In the genomic region with DNA sequence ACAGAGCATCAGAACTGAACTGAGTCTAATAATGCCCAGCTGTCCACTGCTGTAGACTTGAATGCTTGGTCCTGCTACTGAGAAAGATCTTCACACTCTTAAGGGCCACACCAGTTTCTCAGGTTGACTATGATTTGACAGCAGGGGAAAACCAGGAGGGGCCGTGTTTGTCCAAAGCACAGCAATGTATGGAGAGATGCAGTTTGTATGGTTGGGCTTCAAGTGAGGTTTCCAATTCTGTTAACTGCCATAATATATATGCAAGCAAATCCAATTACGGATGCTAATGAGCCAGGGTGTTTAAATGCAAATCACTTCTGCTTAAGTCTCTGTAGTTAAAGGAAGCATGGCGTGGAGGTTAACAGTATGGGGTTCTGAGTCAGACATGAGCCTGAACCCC, we compare ENCODE assay signal across 25 mouse cellular contexts.
DNase-seq lines count a peak whose midpoint lies in the region; ATAC-seq and TF ChIP-seq lines count a peak whose summit lies in the region.
"Had no signal": no experiment of that assay in that cellular context is flagged by ENCODE, and none has a peak within 500 bp of the region (broad histone marks: within the 10 kb centered on the region; RNA-seq: fewer than 3 reads in every experiment).

No protein-coding gene starts in this region.

- TF ChIP-seq CTCF in forebrain, postnatal 0 days (IDR thresholded peaks at IDR 0.05; ENCODE audit: low read depth) = no peak
- TF ChIP-seq CTCF in CH12.LX (conservative IDR thresholded peaks at IDR 0.05 in 1 of 2, IDR thresholded peaks at IDR 0.05 in 1 of 2; ENCODE audit: low read depth in 2 of 2, low read length in 2 of 2) = no peak
- TF ChIP-seq CTCF in brain, embryonic 14.5 days (IDR thresholded peaks at IDR 0.05; ENCODE audit: borderline replicate concordance, extremely low read depth, insufficient read depth, insufficient read length) = no peak

- ATAC-seq in forebrain, embryonic 16.5 days = 0 out of 2 replicates have a peak, but pooled peaks have one; percentile 28
- ATAC-seq in forebrain, postnatal 0 days = no peak
- ATAC-seq in midbrain, embryonic 13.5 days = 0 out of 2 replicates have a peak, but pooled peaks have one; percentile 37
- no peak for ATAC-seq in midbrain, embryonic 14.5 days (ENCODE audit: low FRiP score, low TSS enrichment)
- ATAC-seq: activated CD4-positive, CD25-positive, alpha-beta regulatory T cell, adult 4 months; forebrain, embryonic 13.5 days; Patski had no signal

- peak; percentile 70 for TF ChIP-seq EP300 in CH12.LX (IDR thresholded peaks at IDR 0.05; ENCODE audit: low read length)

- H3K4me1 ChIP-seq in forebrain, embryonic 16.5 days (replicated peaks; ENCODE audit: control insufficient read depth, insufficient read depth, low read length) = peaks cover 5% of the 10 kb centered on the region; the same call in 1 of the 2 replicates
- H3K4me1 ChIP-seq in forebrain, postnatal 0 days (ENCODE audit: insufficient read depth) = no peaks in the 10 kb centered on the region
- peaks cover 12% of the 10 kb centered on the region; the same call in 1 of the 2 replicates for H3K4me1 ChIP-seq in midbrain, embryonic 13.5 days (replicated peaks)
- H3K4me1 ChIP-seq in midbrain, embryonic 14.5 days (ENCODE audit: control insufficient read depth, insufficient read depth, low read length) = 0 out of 2 replicates have a peak, but pooled peaks cover 4% of the 10 kb centered on the region
- peaks cover 4 to 33% of the 10 kb centered on the region in 2 experiments; a peak in 3 of 4 replicates for H3K4me1 ChIP-seq in CH12.LX (ENCODE audit: control insufficient read depth in 1 of 2, insufficient read depth in 2 of 2)
- H3K4me1 ChIP-seq: embryonic facial prominence, embryonic 13.5 days; embryonic facial prominence, embryonic 15.5 days had no signal

- H3K4me2 ChIP-seq in forebrain, embryonic 16.5 days (ENCODE audit: low read length) = no peak overlapping the region
- no peak overlapping the region for H3K4me2 ChIP-seq in forebrain, postnatal 0 days (ENCODE audit: low read depth)
- H3K4me2 ChIP-seq in midbrain, embryonic 13.5 days (replicated peaks) = no peak overlapping the region
- H3K4me2 ChIP-seq in midbrain, embryonic 14.5 days (ENCODE audit: low read length) = no peak overlapping the region
- peak overlapping the region; percentile 95 for H3K4me2 ChIP-seq in CH12.LX (ENCODE audit: insufficient read depth, low read depth, poor library complexity, severe bottlenecking)
- H3K4me2 ChIP-seq: embryonic facial prominence, embryonic 13.5 days; embryonic facial prominence, embryonic 15.5 days; forebrain, embryonic 13.5 days had no signal

- H3K27me3 ChIP-seq in forebrain, embryonic 16.5 days (replicated peaks; ENCODE audit: control insufficient read depth, insufficient read depth, low read length) = no peaks in the 10 kb centered on the region
- H3K27me3 ChIP-seq in forebrain, postnatal 0 days (ENCODE audit: insufficient read depth, low read length) = no peaks in the 10 kb centered on the region
- no peaks in the 10 kb centered on the region for H3K27me3 ChIP-seq in midbrain, embryonic 13.5 days
- no peaks in the 10 kb centered on the region for H3K27me3 ChIP-seq in midbrain, embryonic 14.5 days (ENCODE audit: control insufficient read depth, insufficient read depth, low read length)
- no peaks in the 10 kb centered on the region for H3K27me3 ChIP-seq in CH12.LX (replicated peaks)
- H3K27me3 ChIP-seq: embryonic facial prominence, embryonic 13.5 days; embryonic facial prominence, embryonic 15.5 days; forebrain, embryonic 13.5 days; Patski had no signal

- dilution Hi-C loops in CH12.LX (cut with MboI; ENCODE audit: extremely low pct_ligation_motif_present, extremely low pct_unique_long_range_greater_than_20kb, low sequenced_read_pairs) = no loop called here

- no peaks in the 10 kb centered on the region for H3K79me2 ChIP-seq in CH12.LX (replicated peaks; ENCODE audit: control insufficient read depth, extremely low read depth, insufficient read depth, poor library complexity, severe bottlenecking)

- no peak overlapping the region for H3K4me3 ChIP-seq in forebrain, embryonic 16.5 days (replicated peaks; ENCODE audit: low read length)
- no peak overlapping the region for H3K4me3 ChIP-seq in forebrain, postnatal 0 days (ENCODE audit: low read depth, low read length)
- H3K4me3 ChIP-seq in midbrain, embryonic 13.5 days (replicated peaks) = no peak overlapping the region
- H3K4me3 ChIP-seq in midbrain, embryonic 14.5 days (replicated peaks; ENCODE audit: low read depth, low read length) = no peak overlapping the region
- no peak overlapping the region for H3K4me3 ChIP-seq in CH12.LX (replicated peaks in 1 of 3; ENCODE audit: low read depth in 2 of 3, low read length in 2 of 3, poor library complexity in 1 of 3)
- H3K4me3 ChIP-seq: embryonic facial prominence, embryonic 13.5 days; embryonic facial prominence, embryonic 15.5 days; erythroblast, embryonic 14.5 days; forebrain, embryonic 10.5 days; forebrain, embryonic 13.5 days had no signal

- 24% methylated on average over 3 of the region's 3 CpGs for WGBS in forebrain, embryonic 16.5 days
- 31% methylated on average over 3 of the region's 3 CpGs for WGBS in forebrain, postnatal 0 days
- WGBS in midbrain, embryonic 13.5 days = 53% methylated on average over 3 of the region's 3 CpGs
- 56% methylated on average over 3 of the region's 3 CpGs for WGBS in midbrain, embryonic 14.5 days

- no peak for TF ChIP-seq RAD21 in CH12.LX (IDR thresholded peaks at IDR 0.05; ENCODE audit: low read depth, low read length)

- H3K9ac ChIP-seq in forebrain, embryonic 16.5 days (replicated peaks; ENCODE audit: low read depth, low read length) = no peak overlapping the region
- no peak overlapping the region for H3K9ac ChIP-seq in forebrain, postnatal 0 days
- no peak overlapping the region for H3K9ac ChIP-seq in midbrain, embryonic 13.5 days (replicated peaks)
- H3K9ac ChIP-seq in midbrain, embryonic 14.5 days (replicated peaks; ENCODE audit: low read length) = no peak overlapping the region
- H3K9ac ChIP-seq in CH12.LX (ENCODE audit: insufficient read depth, low read depth) = no peak overlapping the region
- H3K9ac ChIP-seq: embryonic facial prominence, embryonic 13.5 days; embryonic facial prominence, embryonic 15.5 days; forebrain, embryonic 13.5 days had no signal

- H3K36me3 ChIP-seq in forebrain, embryonic 16.5 days (ENCODE audit: control insufficient read depth, insufficient read depth) = no peaks in the 10 kb centered on the region
- H3K36me3 ChIP-seq in forebrain, postnatal 0 days (ENCODE audit: insufficient read depth) = no peaks in the 10 kb centered on the region
- no peaks in the 10 kb centered on the region for H3K36me3 ChIP-seq in midbrain, embryonic 13.5 days
- H3K36me3 ChIP-seq in midbrain, embryonic 14.5 days (ENCODE audit: control insufficient read depth, insufficient read depth, low read length) = no peaks in the 10 kb centered on the region
- no peaks in the 10 kb centered on the region for H3K36me3 ChIP-seq in CH12.LX (replicated peaks in 1 of 2; ENCODE audit: control insufficient read depth in 1 of 2, insufficient read depth in 1 of 2, low read length in 1 of 2)
- H3K36me3 ChIP-seq: embryonic facial prominence, embryonic 13.5 days; embryonic facial prominence, embryonic 15.5 days; forebrain, embryonic 10.5 days; G1E had no signal

- in situ Hi-C loops in CH12.LX (cut with MboI; ENCODE audit: low pct_ligation_motif_present, low pct_unique_long_range_greater_than_20kb, low sequenced_read_pairs) = no loop called here

- no peak overlapping the region for H3K27ac ChIP-seq in forebrain, embryonic 16.5 days (ENCODE audit: low read length)
- H3K27ac ChIP-seq in forebrain, postnatal 0 days (ENCODE audit: low read depth, low read length) = no peak overlapping the region
- no peak overlapping the region for H3K27ac ChIP-seq in midbrain, embryonic 13.5 days
- H3K27ac ChIP-seq in midbrain, embryonic 14.5 days (replicated peaks; ENCODE audit: low read depth, low read length) = no peak overlapping the region
- no peak overlapping the region for H3K27ac ChIP-seq in CH12.LX (ENCODE audit: insufficient read depth, low read depth)
- H3K27ac ChIP-seq: embryonic facial prominence, embryonic 13.5 days; embryonic facial prominence, embryonic 15.5 days; forebrain, embryonic 10.5 days; forebrain, embryonic 13.5 days had no signal

- DNase-seq in forebrain, postnatal 0 days = no peak
- no peak for DNase-seq in midbrain, embryonic 14.5 days
- peak; percentile 45 for DNase-seq in CH12.LX (ENCODE audit: extremely low read depth)
- DNase-seq in brain, embryonic 14.5 days (ENCODE audit: low read depth) = peak; percentile 66
- no peak for DNase-seq in ovary, postnatal 36 days (ENCODE audit: low spot score)
- DNase-seq: adrenal gland, adult 8-10 months; adrenal gland, postnatal 14 days; adrenal gland, postnatal 36 days; cerebellum, adult 11 months; cerebellum, adult 18-20 months; cerebellum, adult 8-10 months; cerebellum, adult 9-11 months; cerebellum, postnatal 14 days; cerebellum, postnatal 36 days; embryo, embryonic 11 days had no signal

- H3K9me3 ChIP-seq in forebrain, embryonic 16.5 days (ENCODE audit: control insufficient read depth, low read length) = no peaks in the 10 kb centered on the region
- no peaks in the 10 kb centered on the region for H3K9me3 ChIP-seq in forebrain, postnatal 0 days (ENCODE audit: low read length)
- no peaks in the 10 kb centered on the region for H3K9me3 ChIP-seq in midbrain, embryonic 13.5 days
- H3K9me3 ChIP-seq in midbrain, embryonic 14.5 days (ENCODE audit: control insufficient read depth, low read length) = no peaks in the 10 kb centered on the region
- peaks cover 2% of the 10 kb centered on the region for H3K9me3 ChIP-seq in CH12.LX (replicated peaks; ENCODE audit: low read length)
- H3K9me3 ChIP-seq: embryonic facial prominence, embryonic 13.5 days; embryonic facial prominence, embryonic 15.5 days; forebrain, embryonic 10.5 days; forebrain, embryonic 13.5 days had no signal

- TF ChIP-seq POLR2A in CH12.LX (IDR thresholded peaks at IDR 0.05; ENCODE audit: low read depth, low read length) = no peak
- no peak for TF ChIP-seq POLR2A in brain, embryonic 14.5 days (IDR thresholded peaks at IDR 0.05; ENCODE audit: borderline replicate concordance, extremely low read depth, insufficient read depth, insufficient read length, poor library complexity, severe bottlenecking)

TF ChIP-seq in CH12.LX, 34 proteins besides CTCF, POLR2A, EP300 and RAD21:
- TF ChIP-seq MYC (IDR thresholded peaks at IDR 0.05; ENCODE audit: low read depth, low read length) (0 out of 2 replicates have a peak, but pooled peaks have one; percentile 14), CHD2 (IDR thresholded peaks at IDR 0.05; ENCODE audit: low read length) (no peak), TCF12 (IDR thresholded peaks at IDR 0.05; ENCODE audit: low read depth, low read length) (0 out of 2 replicates have a peak, but pooled peaks have one; percentile 31), BHLHE40 (IDR thresholded peaks at IDR 0.05; ENCODE audit: low read depth, low read length) (peak; percentile 54), IRF4 (IDR thresholded peaks at IDR 0.05; ENCODE audit: low read depth, low read length) (peak; percentile 85), KAT2A (IDR thresholded peaks at IDR 0.05; ENCODE audit: insufficient replicate concordance, low read length) (no peak)

Comparison
In these comparisons a context has a peak if more than half of its experiments do, and no peak if none do; other contexts are left out.
1. ATAC-seq: peak in forebrain, embryonic 16.5 days (single experiment) and midbrain, embryonic 13.5 days (single experiment); none in forebrain, postnatal 0 days (single experiment) and midbrain, embryonic 14.5 days (single experiment).
2. DNase-seq: peak in CH12.LX (single experiment) and brain, embryonic 14.5 days (single experiment); none in forebrain, postnatal 0 days (single experiment), midbrain, embryonic 14.5 days (single experiment) and ovary, postnatal 36 days (single experiment).